Mouse (Mus musculus) cerebellum, adult 8-10 months (tissue): ENCODE data around the gene Miga1.

Experiments
- DNase-seq: peaks from one replicate; pipeline ENCODE4 v3.0.0; 2022

Gene Miga1

DNA sequence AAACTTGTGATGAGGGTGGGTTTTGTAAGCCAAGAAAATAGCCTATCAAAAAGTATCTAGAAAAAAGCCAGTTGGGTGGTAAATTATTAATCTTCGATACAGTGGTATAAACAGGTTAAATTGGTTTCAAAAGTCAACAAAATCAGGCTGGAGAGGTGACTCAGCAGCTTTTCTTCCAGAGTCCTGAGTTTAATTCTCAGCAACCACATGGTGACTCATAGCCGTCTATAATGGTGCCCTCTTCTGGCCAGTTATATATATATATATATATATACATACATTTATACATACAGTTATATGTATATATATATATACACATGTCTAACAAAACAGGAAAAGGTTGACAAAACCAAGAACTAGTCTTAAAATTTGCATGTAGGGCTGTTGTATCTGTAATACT lies 101.4 kb downstream of the Miga1 start:
- DNase-seq: no peak

DNA sequence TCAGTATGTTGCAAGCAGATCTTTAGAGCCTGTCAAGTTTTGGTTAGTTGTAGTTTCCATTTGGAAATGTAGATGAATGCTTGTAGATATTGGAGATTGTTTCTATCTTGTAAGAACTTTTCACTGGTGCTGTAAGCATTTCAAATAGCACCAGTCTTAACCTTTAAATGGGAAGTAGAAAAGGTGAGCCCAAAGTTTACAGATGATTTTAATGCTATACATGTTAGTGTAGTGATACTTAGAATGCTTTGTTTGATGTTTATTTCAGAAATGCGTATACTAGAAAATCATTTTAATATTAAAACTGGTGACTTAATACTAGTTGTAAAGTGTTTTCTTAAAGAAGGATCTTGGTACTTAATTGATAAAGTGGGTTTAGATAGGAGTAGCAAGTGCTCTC lies 104.4 kb downstream of the Miga1 start:
- DNase-seq: no peak

DNA sequence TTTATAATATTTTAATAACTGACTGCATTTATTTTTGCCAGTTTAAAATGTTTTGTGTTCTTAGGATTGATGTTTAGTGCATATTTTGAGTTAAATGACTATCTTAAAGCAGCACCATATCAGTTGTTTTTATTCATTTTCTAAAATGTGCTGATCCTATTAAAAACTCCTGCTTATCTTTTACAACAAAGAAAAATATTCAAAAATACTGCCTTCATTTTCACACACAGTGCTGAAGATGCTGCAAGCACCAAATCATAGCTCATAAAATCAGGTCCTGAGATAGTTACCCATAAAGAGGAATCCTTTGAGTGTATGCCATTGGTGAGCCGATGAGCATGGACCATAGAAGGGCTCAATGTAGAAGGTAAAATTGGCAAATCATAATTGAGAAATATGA lies 105.0 kb downstream of the Miga1 start:
- no peak for DNase-seq

DNA sequence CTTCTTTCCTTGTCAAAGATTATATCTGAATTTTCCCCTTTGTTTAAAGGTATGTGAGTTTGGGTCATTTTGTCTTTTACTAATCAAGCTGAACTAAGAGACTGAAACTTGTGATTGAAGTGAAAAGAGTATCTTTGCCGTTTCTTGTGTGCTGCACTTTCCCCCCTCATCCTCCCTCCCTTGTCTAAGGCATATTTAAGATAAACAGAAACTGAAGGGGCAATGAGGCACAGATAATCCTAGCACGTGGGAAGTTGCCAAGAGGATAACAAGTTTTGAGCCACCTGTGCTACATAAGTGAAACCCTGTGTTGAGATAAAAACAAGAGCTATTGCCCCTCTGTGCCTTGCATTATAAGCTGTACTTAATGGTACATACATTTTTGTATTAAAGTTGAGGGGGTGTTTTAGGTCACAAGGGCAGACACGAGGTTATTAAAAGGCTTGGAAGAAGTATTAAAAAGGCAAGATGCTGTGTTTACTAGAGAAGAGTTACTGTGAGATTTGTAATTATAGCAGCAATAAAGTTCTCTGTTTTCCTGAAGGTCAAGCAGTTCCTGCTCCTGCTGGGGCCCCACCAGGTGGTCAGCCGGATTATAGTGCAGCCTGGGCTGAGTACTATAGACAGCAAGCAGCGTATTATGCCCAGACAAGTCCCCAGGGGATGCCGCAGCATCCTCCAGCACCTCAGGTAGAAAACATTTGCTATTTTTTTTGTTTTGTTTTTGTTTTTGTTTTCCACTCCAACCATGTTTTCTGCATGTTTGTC lies 108.7 kb downstream of the Miga1 start:
- no peak for DNase-seq

DNA sequence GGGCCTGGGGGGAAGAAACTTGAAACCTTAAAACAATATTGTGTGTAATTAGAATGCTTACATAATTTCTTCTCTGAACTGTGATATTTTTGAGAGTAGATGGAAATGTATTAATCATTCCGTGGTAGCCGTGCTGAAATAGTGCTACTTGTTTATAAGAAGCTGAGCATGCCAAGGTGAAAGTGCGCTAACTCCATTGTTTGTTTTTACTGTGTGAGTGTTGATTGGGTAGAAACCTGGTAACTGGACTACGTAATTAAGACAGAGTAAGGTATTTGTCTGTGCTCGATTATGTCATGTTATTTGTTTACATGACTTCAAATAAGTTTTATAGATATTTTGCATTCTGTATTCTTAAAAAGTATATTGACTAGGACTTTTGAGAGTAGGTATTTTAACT lies 110.9 kb downstream of the Miga1 start:
- no peak for DNase-seq

DNA sequence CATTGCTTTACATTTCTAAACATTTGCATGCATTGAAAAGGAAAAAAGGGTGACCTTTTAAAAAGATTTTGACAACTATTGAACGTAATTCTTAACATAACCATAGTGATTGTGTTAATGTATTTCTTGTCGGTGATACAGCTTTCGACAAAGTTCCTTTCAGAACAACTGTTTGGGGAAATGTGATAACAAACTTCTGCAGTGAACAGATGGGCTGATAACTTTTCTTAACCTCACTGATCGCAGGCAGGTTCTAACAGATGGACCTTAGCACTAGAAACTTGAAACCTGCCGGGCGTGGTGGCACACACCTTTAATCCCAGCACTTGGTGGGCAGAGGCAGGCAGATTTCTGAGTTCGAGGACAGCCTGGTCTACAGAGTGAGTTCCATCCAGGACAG lies 111.4 kb downstream of the Miga1 start:
- no peak for DNase-seq

DNA sequence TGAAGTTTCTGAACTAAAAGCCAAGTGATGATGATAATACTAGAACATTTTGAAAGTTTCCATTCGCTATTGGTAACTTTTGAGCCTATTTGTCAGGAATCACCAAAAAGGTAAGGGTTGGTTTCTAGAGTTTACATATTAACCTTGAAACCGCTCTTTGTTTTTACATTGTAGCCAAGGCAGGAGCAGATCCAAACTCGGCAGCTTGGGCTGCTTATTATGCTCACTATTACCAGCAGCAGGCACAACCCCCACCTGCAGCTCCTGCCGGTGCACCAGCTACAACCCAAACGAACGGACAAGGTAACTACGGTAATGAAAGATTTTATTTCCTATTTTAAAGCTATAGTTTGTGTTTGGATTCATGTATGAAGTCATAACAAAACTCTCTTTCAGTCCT lies 114.3 kb downstream of the Miga1 start:
- no peak for DNase-seq

DNA sequence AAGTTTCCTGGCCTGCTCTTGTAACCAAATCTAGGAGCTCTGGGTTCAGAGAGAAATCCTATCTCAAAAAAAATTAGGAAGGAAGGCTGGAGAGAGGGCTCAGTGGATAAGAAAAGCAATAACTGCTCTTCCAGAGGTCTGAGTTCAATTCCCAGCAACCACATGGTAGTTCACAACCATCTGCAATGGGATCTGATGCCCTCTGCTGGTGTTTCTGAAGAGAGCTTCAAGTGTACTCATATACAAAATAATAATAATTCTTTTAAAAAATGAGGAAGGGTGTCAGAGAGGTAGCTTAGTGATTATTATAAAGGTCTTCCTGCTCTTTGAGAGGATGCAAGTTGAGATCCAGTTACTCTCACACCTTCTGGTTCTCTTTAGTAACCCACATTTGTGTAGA lies 115.3 kb downstream of the Miga1 start:
- DNase-seq: no peak
